Mouse (Mus musculus) forebrain, postnatal 0 days (tissue): ENCODE results near the gene Arhgap21. TPM values are rescaled to one million over a fixed set of nuclear protein-coding genes. Genes with fewer than 3 reads are reported as not detected.
A peak's percentile ranks its signal among the peaks of the same experiment; 100 is the strongest.

Source experiments
- ATAC-seq: fragments of 200-750 bp; cut with Nextera tagmentation; 2 replicates; pipeline ENCODE4 v1.8.0; 2017; ENCODE audit warnings: mild to moderate bottlenecking, moderate library complexity
- DNase-seq: peaks from one replicate; pipeline ENCODE4 v3.0.0-alpha.2; 2015
- H3K27ac ChIP-seq: fragments of 300-500 bp; sonication (generic); 2 replicates; pipeline ENCODE4 v1.5.1; 2014; ENCODE audit warnings: low read depth, mild to moderate bottlenecking, antibody characterized with exemption, low read length, moderate library complexity, mixed read lengths
- H3K27me3 ChIP-seq: fragments of 300-500 bp; sonication (generic); 2 replicates; pipeline ENCODE4 v1.6.1; 2014; ENCODE audit warnings: mild to moderate bottlenecking, low read length, mixed read lengths; ENCODE audit not compliant: insufficient read depth
- H3K36me3 ChIP-seq: fragments of 300-500 bp; sonication (generic); 2 replicates; pipeline ENCODE4 v1.6.1; 2014; ENCODE audit warnings: mild to moderate bottlenecking, moderate library complexity; ENCODE audit not compliant: insufficient read depth
- H3K4me1 ChIP-seq: fragments of 300-500 bp; sonication (generic); 2 replicates; pipeline ENCODE4 v1.6.1; 2014; ENCODE audit warnings: antibody characterized with exemption; ENCODE audit not compliant: insufficient read depth
- H3K4me2 ChIP-seq: fragments of 300-500 bp; sonication (generic); 2 replicates; pipeline ENCODE4 v1.6.1; 2014; ENCODE audit warnings: low read depth, mild to moderate bottlenecking, moderate library complexity
- H3K4me3 ChIP-seq: fragments of 300-500 bp; sonication (generic); 2 replicates; pipeline ENCODE4 v1.5.1; 2014; ENCODE audit warnings: low read depth, low read length, mixed read lengths
- H3K9ac ChIP-seq: fragments of 300-500 bp; sonication (generic); 2 replicates; pipeline ENCODE4 v1.6.1; 2014; ENCODE audit warnings: mild to moderate bottlenecking
- H3K9me3 ChIP-seq: fragments of 300-500 bp; sonication (generic); 2 replicates; pipeline ENCODE4 v1.6.1; 2016; ENCODE audit warnings: low read length
- CTCF ChIP-seq: sonication (generic); IDR thresholded peaks from 2 replicates; pipeline ENCODE4 v1.5.1; 2016; ENCODE audit warnings: antibody characterized with exemption, control low read depth, low read depth
- WGBS: fragments of 180-500 bp; shearing (Covaris S2); extraction: QIAGEN DNeasy Blood & Tissue Kit; methylation state at CpG from one replicate; pipeline ENCODE4 v1.1.7; 2014; 5-methylcytosine and 5-hydroxymethylcytosine counted together
- polyA plus RNA-seq: library from polyadenylated mRNA; unstranded; fragments of >200 nt; fragmentation: Nextera tagmentation; extraction: Ambion mirVana; gene quantifications from 2 replicates; pipeline ENCODE4 v1.2.1, GENCODE M21; 2015
- total RNA-seq: library from RNA; depleted of rRNA; stranded (reverse); fragments of >200 nt; gene quantifications from 2 replicates; pipeline ENCODE4 v1.2.3, GENCODE M21; 2014

Arhgap21 gene
- total and polyA plus RNA-seq, 2 experiments from 2014 or later: 24.9 to 99.1 TPM

- peaks cover 39% of the 10 kb centered on the region for H3K4me1 ChIP-seq
- peak overlapping the region; percentile 52 for H3K4me2 ChIP-seq
- peak overlapping the region; percentile 24 for H3K27ac ChIP-seq
- no peaks in the 10 kb centered on the region for H3K9me3 ChIP-seq
- TF ChIP-seq CTCF: no peak
- H3K27me3 ChIP-seq: no peaks in the 10 kb centered on the region
- no peak overlapping the region for H3K9ac ChIP-seq
- ATAC-seq (no peak), DNase-seq (peak; percentile 58)
- H3K4me3 ChIP-seq: 0 out of 2 replicates have a peak overlapping the region, but pooled peaks have one; percentile 0
- 27% methylated on average over 8 of the region's 8 CpGs for WGBS
- no peaks in the 10 kb centered on the region for H3K36me3 ChIP-seq
Observed at GRCm38 (mm10) chr2:20960668-20961035, 8.0 kb downstream of the Arhgap21 start.

GRCm38 (mm10) chr2:20959906-20960667 is 8.6 kb downstream of the Arhgap21 start:
- H3K4me3 ChIP-seq: 0 out of 2 replicates have a peak overlapping the region, but pooled peaks have one; percentile 0
- no peaks in the 10 kb centered on the region for H3K36me3 ChIP-seq
- TF ChIP-seq CTCF: no peak
- peak overlapping the region; percentile 52 for H3K4me2 ChIP-seq
- H3K27ac ChIP-seq: peak overlapping the region; percentile 24
- H3K9me3 ChIP-seq: no peaks in the 10 kb centered on the region
- DNase-seq (no peak), ATAC-seq (no peak)
- peaks cover 41% of the 10 kb centered on the region for H3K4me1 ChIP-seq
- 34% methylated on average over 9 of the region's 9 CpGs for WGBS
- H3K27me3 ChIP-seq: no peaks in the 10 kb centered on the region
- no peak overlapping the region for H3K9ac ChIP-seq

GRCm38 (mm10) chr2:20959045-20959444 is 9.6 kb downstream of the Arhgap21 start:
- no peak overlapping the region for H3K9ac ChIP-seq
- ATAC-seq (no peak), DNase-seq (no peak)
- no peak overlapping the region for H3K4me3 ChIP-seq
- H3K27me3 ChIP-seq: no peaks in the 10 kb centered on the region
- peaks cover 38% of the 10 kb centered on the region for H3K4me1 ChIP-seq
- no peak for TF ChIP-seq CTCF
- WGBS: 47% methylated on average over 2 of the region's 2 CpGs
- H3K4me2 ChIP-seq: no peak overlapping the region
- no peaks in the 10 kb centered on the region for H3K9me3 ChIP-seq
- H3K36me3 ChIP-seq: no peaks in the 10 kb centered on the region
- no peak overlapping the region for H3K27ac ChIP-seq

GRCm38 (mm10) chr2:20957995-20958394 is 10.7 kb downstream of the Arhgap21 start:
- no peak overlapping the region for H3K4me2 ChIP-seq
- ATAC-seq (no peak), DNase-seq (no peak)
- H3K9me3 ChIP-seq: no peaks in the 10 kb centered on the region
- TF ChIP-seq CTCF: no peak
- H3K27me3 ChIP-seq: no peaks in the 10 kb centered on the region
- H3K36me3 ChIP-seq: no peaks in the 10 kb centered on the region
- 81% methylated on average over 1 of the region's 1 CpGs for WGBS
- H3K4me1 ChIP-seq: peaks cover 31% of the 10 kb centered on the region
- no peak overlapping the region for H3K9ac ChIP-seq
- no peak overlapping the region for H3K4me3 ChIP-seq
- H3K27ac ChIP-seq: no peak overlapping the region

GRCm38 (mm10) chr2:20956716-20957115 is 12.0 kb downstream of the Arhgap21 start:
- ATAC-seq (no peak), DNase-seq (no peak)
- Histone ChIP-seq H3K9ac (no peak overlapping the region), H3K27ac (no peak overlapping the region), H3K9me3 (no peaks in the 10 kb centered on the region), H3K4me2 (no peak overlapping the region), H3K4me3 (no peak overlapping the region), H3K36me3 (no peaks in the 10 kb centered on the region), H3K4me1 (peaks cover 19% of the 10 kb centered on the region), H3K27me3 (no peaks in the 10 kb centered on the region)
- 61% methylated on average over 5 of the region's 5 CpGs for WGBS
- no peak for TF ChIP-seq CTCF

GRCm38 (mm10) chr2:20955996-20956395 is 12.7 kb downstream of the Arhgap21 start:
- no peak overlapping the region for H3K27ac ChIP-seq

GRCm38 (mm10) chr2:20955376-20955775 is 13.3 kb downstream of the Arhgap21 start:
- Histone ChIP-seq H3K4me3 (no peak overlapping the region), H3K27me3 (no peaks in the 10 kb centered on the region), H3K4me2 (no peak overlapping the region), H3K9me3 (no peaks in the 10 kb centered on the region), H3K27ac (no peak overlapping the region), H3K9ac (no peak overlapping the region), H3K4me1 (peaks cover 8% of the 10 kb centered on the region; the same call in 1 of the 2 replicates), H3K36me3 (no peaks in the 10 kb centered on the region)
- ATAC-seq (no peak), DNase-seq (no peak)
- 43% methylated on average over 8 of the region's 8 CpGs for WGBS
- TF ChIP-seq CTCF: no peak

More at GRCm38 (mm10) chr2:20955996-20956395, 12.7 kb downstream of the Arhgap21 start:
- no peaks in the 10 kb centered on the region for H3K36me3 ChIP-seq
- no peak overlapping the region for H3K4me2 ChIP-seq
- H3K9me3 ChIP-seq: no peaks in the 10 kb centered on the region
- no peak for ATAC-seq
- no peak overlapping the region for H3K9ac ChIP-seq
- no peak for DNase-seq
- peaks cover 13% of the 10 kb centered on the region; the same call in 1 of the 2 replicates for H3K4me1 ChIP-seq
- TF ChIP-seq CTCF: no peak
- no peaks in the 10 kb centered on the region for H3K27me3 ChIP-seq
- H3K4me3 ChIP-seq: no peak overlapping the region
- 15% methylated on average over 6 of the region's 6 CpGs for WGBS
